Mouse (Mus musculus) gastrocnemius, adult 2 months (tissue): ENCODE measurements around the gene Uhrf1bp1l. TPM values are rescaled to one million over a fixed set of nuclear protein-coding genes. Genes with fewer than 3 reads are reported as not detected.
"Not testable (repeated sequence)": the region's sequence is repeated elsewhere in the genome, so short reads cannot be mapped to it uniquely, and the experiment has no call there.

Experiments
- DNase-seq: peaks from one replicate; pipeline ENCODE4 v3.0.0; 2022
- H3K27ac ChIP-seq: fragments of 200-600 bp; 2 replicates; pipeline ENCODE4 v1.8.1; 2022; ENCODE audit warnings: mild to moderate bottlenecking
- H3K4me3 ChIP-seq: fragments of 200-600 bp; 2 replicates; pipeline ENCODE4 v1.8.1; 2022; ENCODE audit warnings: mild to moderate bottlenecking, moderate library complexity
- CTCF ChIP-seq: fragments of 200-600 bp; IDR thresholded peaks from 2 replicates; pipeline ENCODE4 v1.8.1; 2022; ENCODE audit warnings: antibody characterized with exemption, mild to moderate bottlenecking, moderate library complexity
- intact Hi-C: fragments of 180-260 bp; cut with DNase I; formaldehyde crosslinking; loops from one replicate; pipeline ENCODE4 v1.15.1; 2025
- long read RNA-seq, 2 experiments: library from polyadenylated mRNA; stranded (forward); transcript quantifications; one replicate each; pipeline ENCODE4 v2.0.0; 2021
- total RNA-seq, 2 experiments: library from RNA; stranded (reverse); gene quantifications; 2 replicates each; pipeline ENCODE4 v1.2.3; 2021

The Uhrf1bp1l gene
- total RNA-seq: 10 to 100 TPM; 19.3 to 20.1 TPM
- long read RNA-seq, experiment 1, full-length matches to known transcripts: 19 of 29 reads
- long read RNA-seq, experiment 1, partial matches to known transcripts: 3 of 29 reads
- long read RNA-seq, experiment 1, other reads (novel, unspliced or antisense): 7 of 29 reads
- long read RNA-seq, experiment 2, full-length matches to known transcripts: 20 of 27 reads
- long read RNA-seq, experiment 2, partial matches to known transcripts: 4 of 27 reads
- long read RNA-seq, experiment 2, other reads (novel, unspliced or antisense): 3 of 27 reads

- peak; percentile 96 for DNase-seq
- peak within 1 kb of the TSS; percentile 98 for H3K27ac ChIP-seq
- intact Hi-C loops: no loop called here
- H3K4me3 ChIP-seq: peak within 1 kb of the TSS; percentile 100
- TF ChIP-seq CTCF: no peak; the same call in 1 of the 2 replicates
Observed at GRCm38 (mm10) chr10:89744871-89745665, at the start of gene Uhrf1bp1l. TSS of gene Uhrf1bp1l (plus strand) at chr10:89744991.

GRCm38 (mm10) chr10:89695194-89695911, 49.4 kb upstream of the Uhrf1bp1l start:
- no peak for DNase-seq
- H3K27ac ChIP-seq: no peak overlapping the region
- intact Hi-C loops: no loop called here
- H3K4me3 ChIP-seq: no peak overlapping the region
- TF ChIP-seq CTCF: no peak

GRCm38 (mm10) chr10:89696270-89696669, 48.5 kb upstream of the Uhrf1bp1l start:
- intact Hi-C loops, DNase-seq, H3K27ac ChIP-seq, H3K4me3 ChIP-seq: not testable (repeated sequence)

- Histone ChIP-seq H3K4me3 (no peak overlapping the region), H3K27ac (no peak overlapping the region)
- intact Hi-C loops: no loop called here
- DNase-seq: no peak
- no peak for TF ChIP-seq CTCF
Observed at GRCm38 (mm10) chr10:89697956-89698355, 46.8 kb upstream of the Uhrf1bp1l start.

GRCm38 (mm10) chr10:89703042-89703441, 41.7 kb upstream of the Uhrf1bp1l start:
- Histone ChIP-seq H3K4me3 (no peak overlapping the region), H3K27ac (no peak overlapping the region)
- intact Hi-C loops: no loop called here
- no peak for TF ChIP-seq CTCF
- DNase-seq: no peak

- TF ChIP-seq CTCF: no peak
- intact Hi-C loops: no loop called here
- no peak for DNase-seq
- Histone ChIP-seq H3K27ac (no peak overlapping the region), H3K4me3 (no peak overlapping the region)
Observed at GRCm38 (mm10) chr10:89707397-89707796, 37.4 kb upstream of the Uhrf1bp1l start.

GRCm38 (mm10) chr10:89708720-89709119, 36.1 kb upstream of the Uhrf1bp1l start:
- no peak overlapping the region for H3K4me3 ChIP-seq
- intact Hi-C loops: no loop called here

GRCm38 (mm10) chr10:89714910-89715309, 29.9 kb upstream of the Uhrf1bp1l start:
- Histone ChIP-seq H3K4me3 (no peak overlapping the region), H3K27ac (no peak overlapping the region)
- intact Hi-C loops: no loop called here
- DNase-seq: no peak
- no peak for TF ChIP-seq CTCF

More at GRCm38 (mm10) chr10:89708720-89709119, 36.1 kb upstream of the Uhrf1bp1l start:
- no peak for TF ChIP-seq CTCF
- DNase-seq: no peak
- no peak overlapping the region for H3K27ac ChIP-seq

GRCm38 (mm10) chr10:89720252-89720651, 24.5 kb upstream of the Uhrf1bp1l start:
- intact Hi-C loops: no loop called here
- no peak for TF ChIP-seq CTCF
- no peak for DNase-seq
- peak overlapping the region; percentile 89 for H3K27ac ChIP-seq
- H3K4me3 ChIP-seq: no peak overlapping the region

- Histone ChIP-seq H3K27ac (peak overlapping the region; percentile 89), H3K4me3 (no peak overlapping the region)
- intact Hi-C loops: no loop called here
- no peak for TF ChIP-seq CTCF
- DNase-seq: peak; percentile 58
Observed at GRCm38 (mm10) chr10:89720796-89721195, 24.0 kb upstream of the Uhrf1bp1l start.

- H3K4me3 ChIP-seq: peak overlapping the region; percentile 32
- intact Hi-C loops: no loop called here
Observed at GRCm38 (mm10) chr10:89722247-89723195, 22.3 kb upstream of the Uhrf1bp1l start.

GRCm38 (mm10) chr10:89730386-89730785, 14.4 kb upstream of the Uhrf1bp1l start:
- H3K27ac ChIP-seq: no peak overlapping the region
- intact Hi-C loops: no loop called here

More at GRCm38 (mm10) chr10:89722247-89723195, 22.3 kb upstream of the Uhrf1bp1l start:
- peak overlapping the region; percentile 89 for H3K27ac ChIP-seq
- peak; percentile 81 for DNase-seq
- no peak for TF ChIP-seq CTCF

More at GRCm38 (mm10) chr10:89730386-89730785, 14.4 kb upstream of the Uhrf1bp1l start:
- H3K4me3 ChIP-seq: no peak overlapping the region
- DNase-seq: no peak
- TF ChIP-seq CTCF: no peak
